Mouse (Mus musculus) heart, adult 2 months (tissue): ENCODE results near the gene Kdm1a. TPM values are rescaled to one million over a fixed set of nuclear protein-coding genes. Genes with fewer than 3 reads are reported as not detected.
A peak's percentile ranks its signal among the peaks of the same experiment; 100 is the strongest.

Source experiments
- DNase-seq, 2 experiments: peaks; one replicate each; pipeline ENCODE4 v3.0.0; 2021
- H3K27ac ChIP-seq: fragments of 200-600 bp; 2 replicates; pipeline ENCODE4 v1.8.1; 2022
- H3K27me3 ChIP-seq: fragments of 200-500 bp; 2 replicates; pipeline ENCODE4 v1.6.1; 2012; ENCODE audit warnings: mild to moderate bottlenecking, low read length, inconsistent platforms, mixed read lengths; ENCODE audit not compliant: control insufficient read depth, insufficient read depth
- H3K36me3 ChIP-seq: fragments of 200-500 bp; 2 replicates; pipeline ENCODE4 v1.6.1; 2012; ENCODE audit warnings: low read length, inconsistent platforms; ENCODE audit not compliant: control insufficient read depth, insufficient read depth
- H3K4me1 ChIP-seq: fragments of 200-500 bp; 2 replicates; pipeline ENCODE4 v1.6.1; 2011; ENCODE audit warnings: low read length; ENCODE audit not compliant: control insufficient read depth, insufficient read depth
- H3K4me3 ChIP-seq: fragments of 200-600 bp; 2 replicates; pipeline ENCODE4 v1.8.1; 2022
- H3K79me2 ChIP-seq: fragments of 200-500 bp; replicated peaks from 2 replicates; pipeline ENCODE4 v1.6.1; 2012; ENCODE audit warnings: mild to moderate bottlenecking, inconsistent platforms, low read length, moderate library complexity, mixed read lengths; ENCODE audit not compliant: control insufficient read depth, insufficient read depth
- H3K9ac ChIP-seq: fragments of 200-500 bp; 2 replicates; pipeline ENCODE4 v1.6.1; 2012; ENCODE audit warnings: low read depth, mild to moderate bottlenecking, control low read depth, inconsistent platforms, low read length, mixed read lengths
- CTCF ChIP-seq: fragments of 200-600 bp; IDR thresholded peaks from 2 replicates; pipeline ENCODE4 v1.8.1; 2022; ENCODE audit warnings: antibody characterized with exemption, mild to moderate bottlenecking, moderate library complexity
- EP300 ChIP-seq: fragments of 200-500 bp; IDR thresholded peaks from 2 replicates; pipeline ENCODE4 v1.6.1; 2011; ENCODE audit warnings: low read depth, low read length, control low read depth; ENCODE audit not compliant: insufficient read depth
- POLR2A ChIP-seq: fragments of 200-500 bp; IDR thresholded peaks from 2 replicates; pipeline ENCODE4 v1.6.1; 2011; ENCODE audit warnings: mild to moderate bottlenecking, low read depth, low read length, control low read depth; ENCODE audit not compliant: insufficient read depth
- WGBS: fragments of 180-500 bp; shearing (Covaris S2); methylation state at CpG from one replicate; pipeline ENCODE4 v1.1.7; 2018; 5-methylcytosine and 5-hydroxymethylcytosine counted together
- intact Hi-C: fragments of 180-260 bp; cut with DNase I; formaldehyde crosslinking; loops from one replicate; pipeline ENCODE4 v1.15.1; 2025
- polyA plus RNA-seq: library from polyadenylated mRNA; depleted of rRNA; stranded (reverse); fragments of >200 nt; gene quantifications from 2 replicates; pipeline ENCODE4 v1.2.3, GENCODE M21; 2012
- total RNA-seq, 2 experiments: library from RNA; stranded (reverse); gene quantifications; 2 replicates each; pipeline ENCODE4 v1.2.3; 2021

Gene Kdm1a
- total and polyA plus RNA-seq, 3 experiments: 18.7 to 27.1 (median 27.0) TPM

DNA sequence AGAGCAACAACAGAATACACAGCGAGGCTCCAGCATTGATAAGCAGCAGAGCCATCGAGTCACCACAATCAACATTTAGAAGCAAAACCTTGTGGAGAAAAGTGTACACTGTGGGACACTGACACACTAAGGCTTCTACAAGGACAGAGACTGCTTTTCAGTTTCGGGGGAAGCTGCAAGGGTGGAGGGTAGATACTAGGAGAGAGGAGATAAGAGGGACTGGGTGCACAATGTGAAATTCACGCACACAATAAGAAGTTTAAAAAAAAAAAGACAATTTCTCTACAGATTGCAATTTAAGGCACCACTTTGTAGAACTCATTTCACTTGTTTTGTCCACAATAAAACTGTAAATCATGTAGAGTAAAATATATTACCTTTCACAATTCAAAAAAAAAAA is 14.5 kb downstream of the Kdm1a start:
- DNase-seq: no peak
- intact Hi-C loops: no loop called here
- H3K4me1 ChIP-seq: peaks cover 4% of the 10 kb centered on the region
- H3K79me2 ChIP-seq: peaks cover 8% of the 10 kb centered on the region
- H3K27me3 ChIP-seq: no peaks in the 10 kb centered on the region
- H3K27ac ChIP-seq: no peak overlapping the region
- H3K9ac ChIP-seq: no peak overlapping the region
- 65% methylated on average over 4 of the region's 4 CpGs for WGBS
- no peak for TF ChIP-seq POLR2A
- H3K4me3 ChIP-seq: no peak overlapping the region
- peaks cover 4% of the 10 kb centered on the region for H3K36me3 ChIP-seq

DNA sequence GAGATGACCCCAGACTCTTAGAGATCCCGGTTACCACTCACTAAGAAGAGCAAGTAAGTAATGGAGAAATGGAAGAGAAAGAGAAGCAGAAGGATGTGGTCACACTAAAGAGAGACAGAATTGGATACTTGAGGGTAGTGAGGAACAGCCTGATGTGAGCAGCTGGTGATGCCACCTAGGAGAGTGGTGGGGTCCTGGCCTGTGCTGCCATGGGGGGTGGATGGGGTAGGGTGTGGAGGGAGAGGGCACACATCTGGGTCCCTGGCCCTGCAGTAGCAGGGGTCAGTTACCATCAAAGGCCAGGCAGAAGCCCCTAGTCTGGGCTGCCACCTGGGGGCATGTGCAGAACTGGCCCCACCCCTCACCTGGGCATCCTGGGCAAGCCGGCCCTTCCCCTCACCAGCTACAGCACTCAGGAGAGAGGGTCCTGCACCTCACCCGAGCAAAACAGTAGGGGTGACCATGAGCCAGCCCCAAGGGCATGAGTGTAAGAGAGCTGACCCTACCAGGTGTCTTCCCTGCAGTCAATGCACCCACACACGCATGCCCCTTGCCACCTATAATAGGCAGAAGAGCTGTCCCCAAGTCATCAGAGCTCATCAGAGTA is 15.2 kb downstream of the Kdm1a start:
- H3K79me2 ChIP-seq: peaks cover 8% of the 10 kb centered on the region
- intact Hi-C loops: no loop called here
- WGBS: 86% methylated on average over 4 of the region's 4 CpGs
- no peak overlapping the region for H3K9ac ChIP-seq
- no peak overlapping the region for H3K4me3 ChIP-seq
- no peaks in the 10 kb centered on the region for H3K27me3 ChIP-seq
- H3K36me3 ChIP-seq: peaks cover 6% of the 10 kb centered on the region
- peaks cover 8% of the 10 kb centered on the region for H3K4me1 ChIP-seq
- TF ChIP-seq EP300 (no peak), POLR2A (no peak), CTCF (no peak)
- no peak for DNase-seq
- H3K27ac ChIP-seq: no peak overlapping the region

DNA sequence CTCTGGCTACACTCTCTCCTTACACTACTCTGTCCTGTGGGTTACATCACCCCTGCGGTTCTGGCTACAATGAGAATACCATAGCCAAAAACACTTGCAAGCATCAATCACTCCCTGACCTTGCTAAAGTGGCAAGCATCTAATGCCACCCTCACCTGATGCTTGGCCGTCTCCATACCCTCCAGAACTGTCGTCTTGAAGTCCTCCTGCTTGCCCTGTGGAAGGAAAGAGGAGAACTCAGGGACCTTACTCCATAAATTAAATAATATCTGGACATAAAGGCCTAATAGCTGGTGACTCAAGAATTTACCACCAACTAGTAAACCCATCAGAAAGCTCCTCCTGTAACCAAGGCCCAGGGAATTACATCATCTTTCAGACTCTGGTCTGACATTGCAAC is 20.6 kb downstream of the Kdm1a start:
- Histone ChIP-seq H3K27me3 (no peaks in the 10 kb centered on the region), H3K9ac (no peak overlapping the region), H3K4me1 (peaks cover 17% of the 10 kb centered on the region), H3K4me3 (no peak overlapping the region), H3K36me3 (peaks cover 11% of the 10 kb centered on the region), H3K79me2 (peaks cover 1% of the 10 kb centered on the region; the same call in 1 of the 2 replicates), H3K27ac (no peak overlapping the region)
- WGBS: 75% methylated on average over 3 of the region's 3 CpGs
- TF ChIP-seq EP300 (no peak), CTCF (no peak)
- no peak for DNase-seq
- intact Hi-C loops: no loop called here

DNA sequence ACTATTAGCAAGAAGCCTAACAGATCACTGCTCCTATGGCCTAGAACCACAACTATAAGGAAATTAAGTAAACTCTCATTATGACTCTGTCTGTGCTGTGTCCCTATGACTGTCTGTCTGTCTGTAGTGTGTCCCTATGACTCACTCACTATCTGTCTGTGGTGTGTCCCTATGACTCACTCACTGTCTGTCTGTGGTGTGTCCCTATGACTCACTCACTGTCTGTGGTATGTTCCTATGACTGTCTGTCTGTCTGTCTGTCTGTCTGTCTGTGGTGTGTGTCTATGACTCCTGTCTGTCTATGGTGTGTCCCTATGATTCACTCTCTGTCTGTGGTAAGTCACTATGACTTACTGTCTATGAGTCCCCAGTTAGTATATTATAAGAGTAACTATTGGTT is 32.5 kb downstream of the Kdm1a start:
- intact Hi-C loops: no loop called here
- Histone ChIP-seq H3K36me3 (peaks cover 13% of the 10 kb centered on the region), H3K27ac (no peak overlapping the region), H3K4me1 (no peaks in the 10 kb centered on the region; the same call in 1 of the 2 replicates), H3K9ac (no peak overlapping the region), H3K79me2 (0 out of 2 replicates have a peak, but pooled peaks cover 1% of the 10 kb centered on the region), H3K27me3 (no peaks in the 10 kb centered on the region), H3K4me3 (no peak overlapping the region)
- DNase-seq: no peak
- TF ChIP-seq EP300: no peak
- no peak for TF ChIP-seq CTCF
- TF ChIP-seq POLR2A: no peak

DNA sequence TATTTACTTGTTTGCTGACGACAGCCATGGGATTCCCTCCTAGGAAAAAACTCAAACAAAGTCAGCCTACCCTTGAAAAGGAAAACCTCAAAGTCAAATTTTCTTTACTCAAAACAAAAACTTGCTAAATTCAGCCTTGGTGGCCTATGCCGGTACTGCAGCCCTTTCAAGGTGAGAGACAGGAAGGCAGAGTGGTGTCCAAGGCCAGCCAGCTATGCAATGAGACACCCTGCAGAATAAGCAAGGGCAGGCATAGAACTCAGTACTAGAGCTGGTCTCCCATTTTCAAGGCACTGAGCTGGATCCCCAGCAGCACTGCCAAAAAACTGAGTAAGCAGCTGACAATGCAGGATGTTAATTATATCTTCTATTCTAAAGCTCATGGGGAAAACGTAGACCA is 33.9 kb downstream of the Kdm1a start:
- H3K36me3 ChIP-seq: peaks cover 8% of the 10 kb centered on the region
- 69% methylated on average over 3 of the region's 3 CpGs for WGBS
- no peak overlapping the region for H3K27ac ChIP-seq
- intact Hi-C loops: no loop called here
- no peaks in the 10 kb centered on the region for H3K79me2 ChIP-seq
- H3K4me3 ChIP-seq: no peak overlapping the region
- H3K4me1 ChIP-seq: no peaks in the 10 kb centered on the region; the same call in 1 of the 2 replicates
- TF ChIP-seq POLR2A (no peak), CTCF (peak; percentile 53)
- no peaks in the 10 kb centered on the region for H3K27me3 ChIP-seq
- no peak for DNase-seq
- H3K9ac ChIP-seq: no peak overlapping the region

DNA sequence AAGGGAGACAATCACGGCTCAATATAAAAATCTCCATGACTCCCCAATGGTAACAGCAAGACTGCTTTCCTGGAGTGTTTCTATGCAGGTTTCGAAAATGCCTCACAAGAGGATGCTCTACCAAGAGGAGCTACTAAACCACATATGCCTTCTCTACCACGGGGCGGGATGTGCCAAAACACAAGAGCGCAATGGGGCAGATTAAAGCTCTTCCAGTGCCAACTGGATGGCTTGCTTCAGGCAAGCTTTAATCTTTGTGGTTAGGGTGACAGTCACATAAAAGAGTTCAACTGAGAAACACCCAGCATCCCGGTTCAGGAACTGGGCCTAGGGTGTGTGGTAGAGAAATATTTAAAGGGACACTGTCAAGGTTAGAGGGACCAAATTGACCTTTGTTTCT is 39.8 kb downstream of the Kdm1a start:
- no peaks in the 10 kb centered on the region for H3K4me1 ChIP-seq
- intact Hi-C loops: no loop called here
- no peaks in the 10 kb centered on the region for H3K79me2 ChIP-seq
- 78% methylated on average over 6 of the region's 6 CpGs for WGBS
- no peak overlapping the region for H3K4me3 ChIP-seq
- no peak for TF ChIP-seq POLR2A
- TF ChIP-seq CTCF: no peak
- no peaks in the 10 kb centered on the region for H3K27me3 ChIP-seq
- no peak for DNase-seq
- H3K27ac ChIP-seq: no peak overlapping the region
- no peak overlapping the region for H3K9ac ChIP-seq
- H3K36me3 ChIP-seq: peaks cover 12% of the 10 kb centered on the region
